Mouse (Mus musculus) adrenal gland, postnatal 4 days (tissue): ENCODE data around the gene Tnfrsf13b. TPM values are rescaled to one million over a fixed set of nuclear protein-coding genes. Genes with fewer than 3 reads are reported as not detected.
"Not testable (repeated sequence)": the region's sequence is repeated elsewhere in the genome, so short reads cannot be mapped to it uniquely, and the experiment has no call there.

Experiments
- DNase-seq, 2 experiments: peaks; one replicate each; pipeline ENCODE4 v3.0.0; 2021 to 2022; ENCODE audit warnings: low spot score in 2 of 2, mixed read lengths in 2 of 2
- total RNA-seq, 2 experiments: library from RNA; stranded (reverse); gene quantifications; 2 replicates each; pipeline ENCODE4 v1.2.3; 2021

The Tnfrsf13b gene
- total RNA-seq, 2 experiments from 2014 or later, result 0.67 to 1.4 TPM

GRCm38 (mm10) chr11:61125970-61126369 lies 585 bp upstream of the Tnfrsf13b start:
- DNase-seq, result no peak

GRCm38 (mm10) chr11:61127421-61128055 lies 983 bp downstream of the Tnfrsf13b start:
- DNase-seq, result no peak

GRCm38 (mm10) chr11:61129305-61129704 lies 2.8 kb downstream of the Tnfrsf13b start:
- DNase-seq, result no peak

DNA sequence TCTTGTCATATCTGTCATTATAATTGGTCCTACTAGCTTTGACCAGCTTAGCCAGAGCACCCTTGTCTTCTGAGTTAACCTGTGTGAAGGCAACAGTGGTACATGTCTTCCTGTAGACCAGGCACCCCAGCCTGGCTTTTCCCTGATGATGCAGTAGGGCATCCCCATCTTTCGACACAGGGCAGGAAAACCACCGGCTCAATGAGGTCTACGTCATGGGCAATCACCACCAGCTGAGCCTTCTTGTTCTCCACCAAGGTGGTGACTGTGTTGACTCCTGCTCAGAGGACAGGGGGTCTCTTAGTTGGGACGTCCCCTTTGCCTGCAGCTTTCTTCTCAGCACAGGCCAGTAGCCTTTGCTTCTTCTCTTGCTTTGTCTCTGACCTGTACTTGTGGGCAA lies 4.1 kb downstream of the Tnfrsf13b start:
- not testable (repeated sequence) for DNase-seq

DNA sequence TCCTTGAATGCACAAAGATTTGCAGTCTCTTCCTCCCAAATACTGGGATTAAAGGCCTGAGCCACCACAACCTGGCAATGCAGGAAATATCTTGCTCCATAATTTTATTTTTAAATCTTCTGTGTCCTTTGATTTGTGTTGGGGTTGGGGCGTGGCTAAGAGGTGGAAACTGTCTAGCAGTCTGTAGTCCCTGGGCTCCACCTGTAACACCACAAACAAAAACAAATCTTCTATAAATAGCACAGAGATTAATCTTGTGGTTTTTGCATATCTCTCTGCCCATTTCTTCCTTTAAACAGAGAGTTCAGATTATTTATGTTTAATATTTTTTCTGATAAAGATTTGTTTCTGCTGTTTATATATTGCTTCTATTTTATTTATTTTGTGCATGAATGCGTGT lies 6.4 kb downstream of the Tnfrsf13b start:
- DNase-seq, result no peak

DNA sequence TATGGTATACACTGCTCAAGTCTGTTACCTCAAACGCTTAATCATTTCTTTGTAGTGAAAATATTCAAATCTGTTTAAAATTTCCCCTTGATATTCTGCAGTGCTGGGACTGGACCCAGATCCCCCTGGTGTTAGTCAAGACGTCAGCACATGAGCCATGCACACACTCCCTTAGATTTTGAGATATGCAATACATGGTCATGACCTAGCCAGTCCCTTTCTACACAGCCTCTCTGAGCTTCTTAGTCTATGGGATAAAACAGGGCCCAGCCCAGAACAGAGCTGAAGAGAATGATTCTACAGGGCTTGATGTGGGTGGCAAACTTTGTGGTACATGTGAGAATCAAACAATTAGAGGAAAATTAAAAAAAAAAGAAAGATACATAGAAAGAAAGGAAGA lies 15.1 kb downstream of the Tnfrsf13b start:
- no peak for DNase-seq

GRCm38 (mm10) chr11:61142262-61142661 lies 15.7 kb downstream of the Tnfrsf13b start:
- no peak for DNase-seq

GRCm38 (mm10) chr11:61142941-61143530 lies 16.5 kb downstream of the Tnfrsf13b start:
- DNase-seq, result no peak

- no peak for DNase-seq
Observed at GRCm38 (mm10) chr11:61143564-61144469, 17.3 kb downstream of the Tnfrsf13b start.

DNA sequence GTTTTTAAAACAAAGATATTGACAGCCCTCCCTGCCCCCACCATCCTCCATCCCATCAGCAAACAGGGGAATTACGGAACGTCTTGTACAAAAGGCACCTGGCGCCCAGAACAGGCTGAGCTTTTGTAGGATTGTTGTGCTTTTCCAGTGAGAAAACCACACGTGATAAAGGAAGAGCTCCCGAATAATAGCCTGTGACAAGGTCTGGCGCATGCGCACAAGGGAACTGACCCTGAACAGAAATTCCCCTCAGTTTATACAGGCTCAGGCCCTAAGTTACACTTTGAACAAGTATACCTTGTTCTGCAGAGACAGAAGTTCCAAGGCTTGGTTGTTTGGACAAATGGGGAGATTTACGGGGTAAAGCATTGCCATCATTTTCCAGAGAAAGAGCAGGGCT lies 19.0 kb downstream of the Tnfrsf13b start:
- DNase-seq, result no peak

- no peak for DNase-seq
Observed at GRCm38 (mm10) chr11:61146645-61147299, 20.2 kb downstream of the Tnfrsf13b start.

DNA sequence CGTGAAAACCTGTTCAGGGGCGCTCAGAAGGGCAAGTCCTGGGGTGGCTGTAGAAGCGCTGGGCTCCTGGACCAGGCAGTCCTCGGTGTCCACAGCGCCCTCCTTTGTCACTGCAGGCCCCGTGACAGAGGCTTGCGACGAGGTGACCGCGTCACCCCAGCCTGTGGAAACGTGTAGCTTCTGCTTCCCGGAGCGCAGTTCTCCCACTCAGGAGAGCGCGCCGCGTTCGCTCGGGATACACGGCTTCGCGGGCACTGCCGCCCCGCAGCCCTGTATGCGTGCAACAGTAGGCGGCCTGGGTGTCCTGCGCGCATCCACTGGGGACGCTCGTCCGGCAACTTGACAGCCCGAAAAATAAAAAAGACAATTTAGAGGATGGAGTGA lies 20.7 kb downstream of the Tnfrsf13b start:
- DNase-seq, result peak in 1 of 2 experiments; percentile 13

- DNase-seq, result no peak
Observed at GRCm38 (mm10) chr11:61150233-61151001, 23.9 kb downstream of the Tnfrsf13b start.

GRCm38 (mm10) chr11:61155727-61156126 lies 29.2 kb downstream of the Tnfrsf13b start:
- DNase-seq, result peak in 1 of 2 experiments; percentile 22

GRCm38 (mm10) chr11:61158141-61158540 lies 31.6 kb downstream of the Tnfrsf13b start:
- DNase-seq, result no peak

GRCm38 (mm10) chr11:61159796-61160732 lies 33.5 kb downstream of the Tnfrsf13b start:
- no peak for DNase-seq

- DNase-seq, result no peak
Observed at GRCm38 (mm10) chr11:61161121-61161520, 34.6 kb downstream of the Tnfrsf13b start.

DNA sequence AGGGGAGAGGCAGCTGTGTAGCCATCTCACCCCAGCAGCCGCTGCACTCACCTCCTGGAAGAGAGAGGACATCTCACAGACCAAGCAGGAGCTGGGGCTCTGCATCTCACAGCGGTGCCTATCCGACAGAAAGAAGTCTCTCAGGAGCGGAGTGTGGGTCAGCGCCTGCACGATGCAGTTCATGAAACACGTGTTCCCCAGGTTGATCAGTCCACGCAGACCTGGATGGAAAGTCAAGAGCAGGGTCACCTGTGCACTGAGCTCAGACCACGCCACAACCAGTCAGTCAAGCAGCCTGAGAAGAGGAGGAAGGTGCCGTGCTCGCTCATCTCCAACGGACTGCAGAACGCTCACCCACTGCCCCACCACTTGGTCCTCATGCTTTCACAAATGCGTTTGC lies 36.2 kb downstream of the Tnfrsf13b start:
- no peak for DNase-seq

DNA sequence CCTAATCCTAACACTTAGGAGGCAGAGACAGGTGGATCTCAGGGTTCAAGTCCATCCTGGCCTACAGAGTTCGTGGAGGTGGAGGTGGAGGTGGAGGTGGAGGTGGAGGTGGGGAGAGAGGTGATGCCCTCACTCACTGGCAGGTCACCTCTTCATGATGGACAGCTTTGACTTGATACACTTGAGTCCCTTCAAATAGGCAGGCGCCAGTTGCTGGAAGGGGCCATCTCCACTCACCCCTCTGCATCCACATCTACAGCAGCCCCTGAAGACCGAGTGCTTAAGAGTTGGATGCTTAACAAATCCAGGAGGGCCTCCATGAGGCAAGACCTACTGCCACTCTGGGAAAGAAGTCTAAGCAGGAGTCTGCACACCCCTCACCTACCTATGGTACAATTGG lies 36.8 kb downstream of the Tnfrsf13b start:
- no peak for DNase-seq

- no peak for DNase-seq
Observed at GRCm38 (mm10) chr11:61164366-61164765, 37.8 kb downstream of the Tnfrsf13b start.
